Mouse (Mus musculus) kidney, adult 2 months (tissue): ENCODE measurements around the gene Klra17. TPM values are rescaled to one million over a fixed set of nuclear protein-coding genes. Genes with fewer than 3 reads are reported as not detected.
"Not testable (repeated sequence)": the region's sequence is repeated elsewhere in the genome, so short reads cannot be mapped to it uniquely, and the experiment has no call there.

ENCODE experiments used
- DNase-seq: peaks from one replicate; pipeline ENCODE4 v3.0.0; 2021
- H3K27ac ChIP-seq: fragments of 200-500 bp; 2 replicates; pipeline ENCODE4 v1.5.1; 2012; ENCODE audit warnings: low read depth, low read length, control low read depth, inconsistent platforms; ENCODE audit not compliant: insufficient read depth
- H3K27me3 ChIP-seq: fragments of 200-500 bp; replicated peaks from 2 replicates; pipeline ENCODE4 v1.6.1; 2012; ENCODE audit warnings: mild to moderate bottlenecking, moderate library complexity, low read length, inconsistent platforms; ENCODE audit not compliant: control insufficient read depth, insufficient read depth
- H3K36me3 ChIP-seq: fragments of 200-500 bp; 2 replicates; pipeline ENCODE4 v1.6.1; 2012; ENCODE audit warnings: mild to moderate bottlenecking, moderate library complexity, low read length, inconsistent platforms; ENCODE audit not compliant: control insufficient read depth, insufficient read depth
- H3K4me1 ChIP-seq: fragments of 200-500 bp; 2 replicates; pipeline ENCODE4 v1.6.1; 2011; ENCODE audit warnings: low read length; ENCODE audit not compliant: control insufficient read depth, insufficient read depth
- H3K4me3 ChIP-seq: fragments of 200-500 bp; 2 replicates; pipeline ENCODE4 v1.5.1; 2011; ENCODE audit warnings: mild to moderate bottlenecking, low read depth, low read length, control low read depth; ENCODE audit not compliant: insufficient read depth
- CTCF ChIP-seq: fragments of 200-500 bp; conservative IDR thresholded peaks from 2 replicates; pipeline ENCODE4 v1.5.1; 2011; ENCODE audit warnings: low read depth, mild to moderate bottlenecking, control low read depth, low read length, moderate library complexity, mixed read lengths; ENCODE audit not compliant: insufficient read depth, insufficient read length
- POLR2A ChIP-seq: fragments of 200-500 bp; IDR thresholded peaks from one replicate; pipeline ENCODE4 v1.6.1; 2011; ENCODE audit warnings: low read depth, low read length, control low read depth
- WGBS: fragments of 180-500 bp; shearing (Covaris S2); methylation state at CpG from one replicate; pipeline ENCODE4 v1.1.7; 2018; 5-methylcytosine and 5-hydroxymethylcytosine counted together
- polyA plus RNA-seq: library from polyadenylated mRNA; depleted of rRNA; stranded (reverse); fragments of >200 nt; gene quantifications from 2 replicates; pipeline ENCODE4 v1.2.3, GENCODE M21; 2012; rRNA removed

Klra17 gene
- polyA plus RNA-seq: 0.11 TPM in 1 of 2 replicates, not detected in the other

DNA sequence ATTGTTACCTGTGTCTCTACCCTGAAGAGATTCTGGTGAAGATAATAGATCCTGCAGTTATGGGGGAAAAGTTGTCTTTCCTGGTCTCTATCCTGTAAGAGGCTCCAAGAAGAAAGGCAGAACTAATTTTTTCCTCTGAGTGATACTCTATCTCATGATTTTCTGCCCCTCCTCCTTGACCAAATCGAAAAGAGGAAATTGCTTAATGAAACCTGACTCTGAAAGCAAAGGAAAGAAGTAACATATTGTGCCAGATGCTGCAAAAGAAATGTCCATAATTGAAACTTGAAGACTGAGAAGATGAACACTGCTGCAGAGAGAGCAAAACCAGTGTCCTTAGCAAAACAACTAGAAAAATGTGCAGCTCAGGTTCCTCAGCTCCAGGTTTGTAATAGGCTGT is at the start of gene Klra17:
TSS of gene Klra17 (minus strand) at position 124 of the 400 bp plus-strand sequence.
- DNase-seq: no peak
- Histone ChIP-seq H3K4me1 (no peaks in the 10 kb centered on the region), H3K4me3 (no peak within 1 kb of the TSS), H3K27ac (no peak within 1 kb of the TSS), H3K36me3 (no peaks in the 10 kb centered on the region), H3K27me3 (no peaks in the 10 kb centered on the region)
- WGBS: 30% methylated on average over 1 of the region's 1 CpGs
- TF ChIP-seq POLR2A: no peak
- no peak for TF ChIP-seq CTCF

DNA sequence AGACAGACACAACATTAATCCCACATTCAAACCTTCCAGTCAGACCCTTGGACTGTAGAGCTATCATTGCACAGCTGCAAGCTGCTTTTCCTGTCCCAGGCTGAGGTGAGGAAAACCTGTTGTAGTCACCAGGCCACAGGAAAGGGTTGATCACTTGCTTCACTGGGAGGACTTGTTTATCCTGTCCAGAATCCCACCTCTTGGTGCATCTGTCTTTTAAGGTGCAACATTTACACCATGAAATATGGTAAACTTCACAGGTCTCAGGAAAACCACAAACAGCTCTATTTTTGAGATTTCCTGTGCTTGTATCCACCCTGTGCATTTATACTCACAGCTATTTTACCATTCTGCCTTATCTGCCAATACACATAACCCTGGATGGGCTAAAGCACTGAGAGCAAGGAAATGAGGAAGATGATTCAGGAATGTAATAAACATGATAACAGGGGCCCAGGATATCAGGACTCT is 41.0 kb upstream of the Klra17 start, which contains the start of gene Klra5:
TSS of gene Klra5 (minus strand) at position 175 of the 471 bp plus-strand sequence.
- DNase-seq: not testable (repeated sequence)

DNA sequence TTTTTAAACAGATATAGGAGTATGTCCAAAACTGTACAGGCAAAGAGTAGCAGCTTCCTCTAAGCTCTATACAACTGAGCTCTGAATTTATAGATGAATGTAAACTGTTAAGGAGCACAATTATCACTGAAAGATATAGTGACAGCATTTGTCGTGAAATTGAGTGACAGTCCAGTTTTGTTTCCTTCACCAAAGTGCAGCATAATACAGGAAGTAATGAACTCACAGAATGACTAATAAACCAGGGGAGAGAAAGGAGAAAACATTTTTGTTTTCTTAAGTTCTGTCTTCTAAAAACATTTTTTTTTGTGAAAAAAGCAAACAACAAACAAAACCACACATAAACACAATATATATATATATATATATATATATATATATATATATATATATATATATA is 40.5 kb upstream of the Klra17 start:
- TF ChIP-seq POLR2A: no peak
- no peak for TF ChIP-seq CTCF
- no peak overlapping the region for H3K4me3 ChIP-seq
- H3K27me3 ChIP-seq: no peaks in the 10 kb centered on the region
- H3K36me3 ChIP-seq: no peaks in the 10 kb centered on the region
- H3K27ac ChIP-seq: no peak overlapping the region
- no peaks in the 10 kb centered on the region for H3K4me1 ChIP-seq
- 81% methylated on average over 1 of the region's 1 CpGs for WGBS
- no peak for DNase-seq

More for the DNA sequence above, 41.0 kb upstream of the Klra17 start, which contains the start of gene Klra5:
- H3K36me3 ChIP-seq, H3K27ac ChIP-seq, H3K4me3 ChIP-seq, H3K4me1 ChIP-seq, H3K27me3 ChIP-seq: not testable (repeated sequence)

DNA sequence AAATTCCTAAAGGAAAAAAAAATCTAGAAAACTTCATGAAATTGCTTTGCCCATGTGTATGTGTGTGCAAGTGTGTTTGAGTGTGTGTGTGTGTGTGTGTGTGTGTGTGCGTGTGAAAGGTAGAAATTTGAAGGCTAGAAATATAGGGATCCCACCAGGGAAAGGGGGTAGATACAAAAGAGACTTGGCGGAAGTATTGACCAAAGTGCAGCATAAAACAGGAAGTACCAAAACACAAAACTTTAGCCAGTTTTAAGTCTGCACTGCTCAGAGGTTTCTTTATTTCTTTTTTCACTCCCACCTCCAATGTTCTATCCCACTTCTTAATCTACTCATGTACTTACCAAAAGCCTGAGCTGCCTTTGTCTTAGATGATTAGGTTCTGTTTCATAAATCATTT is 6.1 kb upstream of the Klra17 start:
- Histone ChIP-seq H3K27me3 (no peaks in the 10 kb centered on the region), H3K4me3 (no peak overlapping the region), H3K27ac (no peak overlapping the region), H3K4me1 (no peaks in the 10 kb centered on the region), H3K36me3 (no peaks in the 10 kb centered on the region)
- no peak for DNase-seq
- 74% methylated on average over 2 of the region's 2 CpGs for WGBS
- TF ChIP-seq CTCF: no peak
- no peak for TF ChIP-seq POLR2A

DNA sequence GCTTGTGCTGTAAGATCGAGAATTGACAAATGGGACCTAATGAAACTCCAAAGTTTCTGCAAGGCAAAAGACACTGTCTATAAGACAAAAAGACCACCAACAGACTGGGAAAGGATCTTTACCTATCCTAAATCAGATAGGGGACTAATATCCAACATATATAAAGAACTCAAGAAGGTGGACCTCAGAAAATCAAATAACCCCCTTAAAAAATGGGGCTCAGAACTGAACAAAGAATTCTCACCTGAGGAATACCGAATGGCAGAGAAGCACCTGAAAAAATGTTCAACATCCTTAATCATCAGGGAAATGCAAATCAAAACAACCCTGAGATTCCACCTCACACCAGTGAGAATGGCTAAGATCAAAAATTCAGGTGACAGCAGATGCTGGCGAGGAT is 14.1 kb downstream of the Klra17 start, which contains the start of gene Gm17631:
TSS of gene Gm17631 (plus strand) at position 301 of the 400 bp plus-strand sequence.
- H3K4me1 ChIP-seq, H3K27me3 ChIP-seq, H3K27ac ChIP-seq, H3K36me3 ChIP-seq, H3K4me3 ChIP-seq, DNase-seq: not testable (repeated sequence)
- no CpG with 5 or more reads among the region's 3 CpGs for WGBS

DNA sequence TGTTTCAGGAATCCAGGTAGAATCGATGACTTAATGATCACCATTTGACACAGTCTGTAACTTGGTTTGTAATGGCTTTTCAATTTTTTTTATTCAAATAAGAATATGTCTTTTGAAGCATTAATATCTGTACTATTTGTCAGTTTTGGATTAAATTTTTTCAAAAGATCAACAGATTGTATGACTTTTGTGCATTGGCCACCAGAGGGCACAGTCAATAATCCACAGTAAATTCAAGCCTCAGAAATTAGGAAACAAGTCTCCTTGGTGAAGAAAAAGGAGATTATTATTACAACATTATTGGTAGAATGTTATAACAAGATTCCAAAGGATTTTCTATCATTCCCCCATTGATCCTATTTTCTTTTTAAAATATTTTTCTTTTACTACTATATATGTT is 50.9 kb downstream of the Klra17 start:
- Histone ChIP-seq H3K36me3 (no peaks in the 10 kb centered on the region), H3K27ac (no peak overlapping the region), H3K27me3 (no peaks in the 10 kb centered on the region), H3K4me3 (no peak overlapping the region), H3K4me1 (no peaks in the 10 kb centered on the region)
- no peak for DNase-seq
- 90% methylated on average over 1 of the region's 1 CpGs for WGBS
- TF ChIP-seq CTCF: no peak
- TF ChIP-seq POLR2A: no peak

DNA sequence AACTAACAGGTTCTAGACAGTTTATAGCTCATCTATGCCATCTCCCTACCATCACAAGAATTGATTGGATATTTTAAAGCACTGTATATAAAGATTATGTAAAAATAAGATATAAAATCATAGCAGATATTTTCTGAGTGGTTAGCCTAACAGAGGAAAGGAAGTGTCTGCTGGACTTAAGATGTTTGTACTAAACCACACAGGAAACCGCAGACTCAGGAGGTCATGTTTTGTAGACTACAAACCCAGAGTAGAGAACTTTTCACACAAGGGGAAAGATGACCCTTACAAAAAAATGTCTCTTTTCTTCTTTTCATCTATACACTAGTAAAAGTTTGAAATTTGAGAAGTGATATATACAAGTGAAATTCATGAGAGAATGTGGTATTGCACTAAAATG is 52.5 kb downstream of the Klra17 start:
- Histone ChIP-seq H3K27ac (no peak overlapping the region), H3K27me3 (no peaks in the 10 kb centered on the region), H3K4me3 (no peak overlapping the region), H3K4me1 (no peaks in the 10 kb centered on the region), H3K36me3 (no peaks in the 10 kb centered on the region)
- no peak for DNase-seq
- 84% methylated on average over 1 of the region's 1 CpGs for WGBS
- TF ChIP-seq POLR2A (no peak), CTCF (no peak)

DNA sequence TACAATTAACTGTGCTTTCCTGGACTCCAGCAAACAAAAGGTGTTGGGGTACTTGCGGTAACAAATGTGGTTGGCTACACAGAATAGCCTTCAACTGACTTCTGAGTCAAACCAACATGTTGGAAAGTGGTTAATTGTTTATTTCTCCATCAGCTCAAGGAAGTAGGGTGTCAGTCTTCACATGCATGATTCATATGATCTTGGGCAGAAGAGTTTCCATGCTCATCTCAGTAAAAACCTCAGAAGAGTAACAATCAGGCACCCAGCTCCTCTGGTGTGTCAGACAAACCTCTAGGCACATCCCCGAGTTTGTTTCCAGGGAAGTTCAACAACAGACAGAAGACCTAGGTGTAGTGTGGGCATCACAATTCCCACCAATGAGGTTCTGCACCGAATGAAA is 58.7 kb downstream of the Klra17 start:
- WGBS: 60% methylated on average over 3 of the region's 3 CpGs
- DNase-seq: no peak
- Histone ChIP-seq H3K36me3 (no peaks in the 10 kb centered on the region), H3K27me3 (no peaks in the 10 kb centered on the region), H3K4me3 (no peak overlapping the region), H3K4me1 (no peaks in the 10 kb centered on the region), H3K27ac (no peak overlapping the region)
- TF ChIP-seq CTCF (no peak), POLR2A (no peak)

DNA sequence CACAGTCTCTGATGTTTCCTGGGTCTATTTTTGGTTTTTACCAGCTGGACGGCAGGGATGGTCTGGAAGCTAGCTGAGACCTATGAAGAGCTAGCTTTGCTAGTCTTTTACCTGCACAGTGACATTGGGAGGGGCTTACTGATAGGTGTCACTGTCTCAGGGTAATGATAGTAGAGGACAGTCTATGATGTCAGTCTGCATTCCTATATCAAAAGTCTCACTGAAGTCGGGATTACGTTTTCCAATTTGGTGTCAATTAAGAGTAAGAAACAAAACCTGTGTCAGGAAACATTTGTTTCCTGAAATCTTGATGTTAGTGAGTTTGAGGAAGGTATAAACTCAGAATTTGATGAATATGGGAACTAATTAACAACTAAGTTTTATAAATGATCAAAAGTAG is 92.3 kb downstream of the Klra17 start, which contains the start of gene Gm156:
TSS of gene Gm156 (minus strand) at position 101 of the 400 bp plus-strand sequence.
- DNase-seq, H3K27me3 ChIP-seq, H3K36me3 ChIP-seq, H3K4me3 ChIP-seq, H3K27ac ChIP-seq, H3K4me1 ChIP-seq: not testable (repeated sequence)
- 81% methylated on average over 3 of the region's 3 CpGs for WGBS
